Mouse (Mus musculus): ENCODE measurements around the gene Thbd. TPM values are rescaled to one million over a fixed set of nuclear protein-coding genes. Genes with fewer than 3 reads are reported as not detected.

Gene Thbd
- polyA plus RNA-seq, 1 experiment = 39.1 TPM

DNA sequence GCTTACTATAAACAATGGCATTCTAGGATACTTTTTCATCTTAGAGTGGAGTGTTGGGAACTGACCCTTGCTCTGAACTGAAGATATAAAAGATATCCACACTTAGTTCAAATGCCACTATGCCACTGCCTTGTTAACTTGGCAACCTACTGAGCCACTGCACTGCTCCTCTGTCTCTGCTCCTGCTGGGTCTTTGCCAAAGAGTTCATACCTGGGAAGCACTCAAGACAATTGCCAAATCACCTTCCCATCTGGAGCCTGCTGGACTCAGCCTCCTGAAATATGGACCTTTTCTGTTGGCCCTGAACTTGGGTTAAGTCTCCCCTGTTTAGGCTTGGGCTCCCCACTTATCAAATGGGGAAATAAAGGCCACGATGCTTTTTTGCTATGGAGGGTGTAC, 41.7 kb upstream of the Thbd start:
- Histone ChIP-seq H3K27me3 (ENCODE audit: control insufficient read depth, insufficient read depth, low read length) (no peaks in the 10 kb centered on the region), H3K4me1 (ENCODE audit: control insufficient read depth, insufficient read depth, insufficient read length) (peaks cover 7% of the 10 kb centered on the region; the same call in 1 of the 2 replicates), H3K4me3 (ENCODE audit: extremely low read depth, insufficient read depth, insufficient read length) (no peak overlapping the region), H3K27ac (ENCODE audit: insufficient read depth, low read length) (no peak overlapping the region), H3K36me3 (ENCODE audit: control insufficient read depth, insufficient read depth, low read length) (no peaks in the 10 kb centered on the region)
- DNase-seq (ENCODE audit: low read depth in 1 of 2, low spot score in 2 of 2) = no peak
- TF ChIP-seq CTCF (IDR thresholded peaks at IDR 0.05; ENCODE audit: extremely low read depth, insufficient read depth, insufficient read length, insufficient replicate concordance) (no peak), POLR2A (IDR thresholded peaks at IDR 0.05; ENCODE audit: low read depth, low read length) (no peak)
- WGBS = 95% methylated on average over 1 of the region's 1 CpGs

DNA sequence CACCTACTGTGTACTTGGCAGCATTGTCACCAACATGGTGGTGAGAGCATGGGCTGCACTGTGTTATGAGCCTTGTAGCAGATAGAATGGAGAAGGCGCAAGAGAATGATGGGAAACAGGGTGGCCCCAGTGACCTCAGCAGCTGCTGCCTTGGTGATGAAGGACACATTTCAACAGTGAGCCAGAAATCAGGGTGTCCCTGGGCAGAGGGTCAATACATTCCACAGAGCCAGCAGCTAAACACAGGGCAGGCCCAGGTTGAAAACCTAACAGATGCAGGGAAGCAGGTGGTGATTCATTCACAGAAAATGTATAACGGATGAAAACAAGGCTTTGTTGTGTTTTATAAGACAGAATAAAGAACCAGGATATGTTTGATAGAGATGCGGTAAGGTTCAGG, 38.5 kb upstream of the Thbd start:
- Histone ChIP-seq H3K36me3 (ENCODE audit: control insufficient read depth, insufficient read depth, low read length) (no peaks in the 10 kb centered on the region), H3K4me3 (ENCODE audit: extremely low read depth, insufficient read depth, insufficient read length) (no peak overlapping the region), H3K27me3 (ENCODE audit: control insufficient read depth, insufficient read depth, low read length) (no peaks in the 10 kb centered on the region), H3K27ac (ENCODE audit: insufficient read depth, low read length) (no peak overlapping the region), H3K4me1 (ENCODE audit: control insufficient read depth, insufficient read depth, insufficient read length) (peaks cover 18% of the 10 kb centered on the region; the same call in 1 of the 2 replicates)
- TF ChIP-seq CTCF (IDR thresholded peaks at IDR 0.05; ENCODE audit: extremely low read depth, insufficient read depth, insufficient read length, insufficient replicate concordance) (no peak), POLR2A (IDR thresholded peaks at IDR 0.05; ENCODE audit: low read depth, low read length) (no peak)
- 83% methylated on average over 3 of the region's 3 CpGs for WGBS
- DNase-seq (ENCODE audit: low read depth in 1 of 2, low spot score in 2 of 2) = no peak

DNA sequence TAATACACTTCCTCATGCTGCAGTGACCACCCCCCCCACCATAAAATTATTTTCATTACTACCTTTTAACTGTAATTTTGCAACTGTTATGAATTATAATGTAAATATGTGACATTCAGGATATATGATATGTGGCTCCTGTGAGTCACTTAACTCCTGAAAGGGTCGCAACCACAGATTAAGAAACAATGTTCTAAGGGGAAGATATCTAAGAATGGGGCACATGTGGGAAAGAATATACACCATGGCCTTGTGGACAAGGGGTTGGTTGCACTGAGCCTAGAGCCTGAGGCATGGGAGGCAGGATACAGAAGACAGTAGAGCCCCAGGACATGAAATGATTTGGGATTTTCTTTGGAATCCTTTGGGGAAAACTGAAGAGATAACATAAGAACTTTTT, 37.6 kb upstream of the Thbd start:
- TF ChIP-seq CTCF (IDR thresholded peaks at IDR 0.05; ENCODE audit: extremely low read depth, insufficient read depth, insufficient read length, insufficient replicate concordance) = no peak
- no peak for TF ChIP-seq POLR2A (IDR thresholded peaks at IDR 0.05; ENCODE audit: low read depth, low read length)
- H3K4me1 ChIP-seq (ENCODE audit: control insufficient read depth, insufficient read depth, insufficient read length) = peaks cover 20% of the 10 kb centered on the region; the same call in 1 of the 2 replicates
- 81% methylated on average over 1 of the region's 1 CpGs for WGBS

DNA sequence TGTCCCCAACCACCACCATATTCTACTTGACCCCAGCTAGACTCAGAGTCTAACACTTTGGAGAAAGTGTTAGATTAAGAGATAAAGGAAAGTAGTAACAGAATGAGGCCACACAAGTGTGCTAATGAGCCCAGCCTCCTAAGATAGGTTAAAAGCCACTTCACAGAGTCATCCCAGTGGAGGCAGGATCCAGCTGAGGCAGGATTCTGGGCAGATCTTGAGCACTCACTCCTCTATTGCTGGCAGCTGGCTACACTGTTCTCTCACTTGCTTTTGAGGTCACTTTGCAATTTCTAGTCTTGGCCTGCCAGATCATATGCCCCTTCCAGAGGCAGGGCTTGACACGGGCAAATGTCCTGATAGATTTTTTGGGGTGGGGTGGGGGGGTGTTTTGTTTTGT, 36.5 kb upstream of the Thbd start:
- 48% methylated on average over 1 of the region's 1 CpGs for WGBS
- Histone ChIP-seq H3K4me1 (ENCODE audit: control insufficient read depth, insufficient read depth, insufficient read length) (peaks cover 22% of the 10 kb centered on the region; the same call in 1 of the 2 replicates), H3K36me3 (ENCODE audit: control insufficient read depth, insufficient read depth, low read length) (no peaks in the 10 kb centered on the region), H3K4me3 (ENCODE audit: extremely low read depth, insufficient read depth, insufficient read length) (no peak overlapping the region), H3K27me3 (ENCODE audit: control insufficient read depth, insufficient read depth, low read length) (no peaks in the 10 kb centered on the region), H3K27ac (ENCODE audit: insufficient read depth, low read length) (peak overlapping the region; percentile 22; the same call in 1 of the 2 replicates)
- no peak for DNase-seq (ENCODE audit: low read depth in 1 of 2, low spot score in 2 of 2)
- TF ChIP-seq CTCF (IDR thresholded peaks at IDR 0.05; ENCODE audit: extremely low read depth, insufficient read depth, insufficient read length, insufficient replicate concordance) (no peak), POLR2A (IDR thresholded peaks at IDR 0.05; ENCODE audit: low read depth, low read length) (no peak)

More for the DNA sequence above, 37.6 kb upstream of the Thbd start:
- H3K36me3 ChIP-seq (ENCODE audit: control insufficient read depth, insufficient read depth, low read length) = no peaks in the 10 kb centered on the region
- H3K27ac ChIP-seq (ENCODE audit: insufficient read depth, low read length) = no peak overlapping the region
- no peak for DNase-seq (ENCODE audit: low read depth in 1 of 2, low spot score in 2 of 2)
- no peaks in the 10 kb centered on the region for H3K27me3 ChIP-seq (ENCODE audit: control insufficient read depth, insufficient read depth, low read length)
- no peak overlapping the region for H3K4me3 ChIP-seq (ENCODE audit: extremely low read depth, insufficient read depth, insufficient read length)

DNA sequence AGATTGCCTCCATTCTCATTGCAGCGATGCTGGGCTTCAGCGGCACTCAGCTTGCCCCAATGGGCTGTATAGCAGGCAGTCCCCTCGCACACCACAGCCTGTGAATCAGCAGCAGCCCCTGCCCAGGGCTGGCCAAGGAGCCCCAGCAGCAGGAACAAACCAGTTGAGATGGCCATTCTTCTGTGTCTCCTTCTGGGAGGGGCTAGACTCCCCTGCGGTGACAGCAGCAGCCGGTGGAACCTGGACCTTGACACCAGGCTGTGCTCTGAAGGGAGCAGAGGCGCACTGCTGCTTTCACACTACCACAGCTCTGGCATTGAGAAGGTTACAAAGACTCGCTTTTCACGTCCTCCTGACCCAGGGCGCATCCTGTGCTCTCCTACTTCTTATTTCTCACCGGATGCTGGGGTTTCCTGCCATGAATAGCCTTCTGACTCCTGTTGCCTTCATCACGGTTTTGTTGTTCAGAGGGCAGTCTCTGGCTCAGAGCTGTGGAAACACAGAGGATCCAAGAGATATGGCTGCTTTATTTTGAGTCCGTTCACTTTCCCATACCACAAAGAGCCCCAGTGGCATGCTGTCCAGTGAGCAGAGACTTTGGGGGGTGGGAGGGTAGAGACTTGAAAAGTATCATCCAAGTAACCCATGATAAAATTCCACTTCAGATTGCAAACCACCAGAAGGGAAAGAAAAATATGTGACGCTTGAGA, 35.4 kb upstream of the Thbd start, which contains the start of gene Cd93:
Gene Cd93, minus strand, starts transcription at position 315 of the 710 bp plus-strand sequence.
- Histone ChIP-seq H3K27me3 (ENCODE audit: control insufficient read depth, insufficient read depth, low read length) (no peaks in the 10 kb centered on the region), H3K4me1 (ENCODE audit: control insufficient read depth, insufficient read depth, insufficient read length) (peaks cover 22% of the 10 kb centered on the region; the same call in 1 of the 2 replicates), H3K4me3 (ENCODE audit: extremely low read depth, insufficient read depth, insufficient read length) (peak within 1 kb of the TSS; percentile 53), H3K36me3 (ENCODE audit: control insufficient read depth, insufficient read depth, low read length) (no peaks in the 10 kb centered on the region), H3K27ac (ENCODE audit: insufficient read depth, low read length) (peak within 1 kb of the TSS; percentile 66)
- 8% methylated on average over 13 of the region's 13 CpGs for WGBS
- no peak for TF ChIP-seq CTCF (IDR thresholded peaks at IDR 0.05; ENCODE audit: extremely low read depth, insufficient read depth, insufficient read length, insufficient replicate concordance)
- peak; percentile 4 for TF ChIP-seq POLR2A (IDR thresholded peaks at IDR 0.05; ENCODE audit: low read depth, low read length)
- DNase-seq (ENCODE audit: low read depth in 1 of 2, low spot score in 2 of 2) = peak; percentile 19 to 44

DNA sequence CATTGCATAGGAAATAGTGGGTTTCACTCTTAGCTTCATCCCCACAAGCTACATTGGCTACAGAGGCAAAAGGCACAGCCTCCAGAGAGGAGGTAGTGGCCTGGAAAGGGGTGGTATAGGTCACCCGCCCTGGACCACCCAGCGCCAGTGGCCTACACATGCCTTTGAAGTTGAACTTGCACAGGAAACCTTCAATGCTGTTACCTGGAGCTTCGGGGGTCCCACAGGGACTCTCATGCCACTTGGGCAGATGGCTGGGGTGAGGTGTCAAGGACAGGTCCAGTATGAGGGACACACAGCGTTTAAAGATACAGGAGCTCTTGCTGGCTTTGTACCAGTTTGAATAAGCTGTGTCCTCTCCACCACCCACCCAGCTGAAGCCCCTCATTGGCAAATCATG, 34.7 kb upstream of the Thbd start:
- H3K4me3 ChIP-seq (ENCODE audit: extremely low read depth, insufficient read depth, insufficient read length) = peak overlapping the region; percentile 53
- peak overlapping the region; percentile 66 for H3K27ac ChIP-seq (ENCODE audit: insufficient read depth, low read length)
- peaks cover 22% of the 10 kb centered on the region; the same call in 1 of the 2 replicates for H3K4me1 ChIP-seq (ENCODE audit: control insufficient read depth, insufficient read depth, insufficient read length)
- no peak for DNase-seq (ENCODE audit: low read depth in 1 of 2, low spot score in 2 of 2)
- no peaks in the 10 kb centered on the region for H3K27me3 ChIP-seq (ENCODE audit: control insufficient read depth, insufficient read depth, low read length)
- H3K36me3 ChIP-seq (ENCODE audit: control insufficient read depth, insufficient read depth, low read length) = no peaks in the 10 kb centered on the region
- no peak for TF ChIP-seq POLR2A (IDR thresholded peaks at IDR 0.05; ENCODE audit: low read depth, low read length)
- TF ChIP-seq CTCF (IDR thresholded peaks at IDR 0.05; ENCODE audit: extremely low read depth, insufficient read depth, insufficient read length, insufficient replicate concordance) = no peak
- 15% methylated on average over 4 of the region's 4 CpGs for WGBS

DNA sequence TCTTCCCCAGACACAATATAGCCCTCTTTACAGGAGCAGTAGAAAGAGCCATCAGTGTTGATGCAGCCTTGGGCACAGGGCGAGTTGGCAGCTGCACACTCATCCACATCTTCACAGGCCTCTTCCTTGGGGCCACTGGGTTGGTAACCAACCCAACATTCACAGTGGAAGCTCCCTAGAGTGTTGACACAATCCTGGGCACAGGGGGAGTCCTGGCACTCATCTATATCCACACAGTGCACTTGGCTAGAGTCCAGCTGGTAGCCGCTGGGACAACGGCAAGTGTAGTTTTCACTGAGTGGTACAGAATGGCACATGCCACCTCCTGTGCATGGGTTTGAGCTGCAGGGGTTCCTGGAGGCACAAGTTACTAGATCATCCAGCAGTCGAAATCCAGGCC, 34.2 kb upstream of the Thbd start:
- H3K27ac ChIP-seq (ENCODE audit: insufficient read depth, low read length) = peak overlapping the region; percentile 66
- H3K4me3 ChIP-seq (ENCODE audit: extremely low read depth, insufficient read depth, insufficient read length) = peak overlapping the region; percentile 53
- 15% methylated on average over 4 of the region's 4 CpGs for WGBS
- no peak for DNase-seq (ENCODE audit: low read depth in 1 of 2, low spot score in 2 of 2)
- H3K36me3 ChIP-seq (ENCODE audit: control insufficient read depth, insufficient read depth, low read length) = no peaks in the 10 kb centered on the region
- no peaks in the 10 kb centered on the region for H3K27me3 ChIP-seq (ENCODE audit: control insufficient read depth, insufficient read depth, low read length)
- H3K4me1 ChIP-seq (ENCODE audit: control insufficient read depth, insufficient read depth, insufficient read length) = peaks cover 22% of the 10 kb centered on the region; the same call in 1 of the 2 replicates
- TF ChIP-seq POLR2A (IDR thresholded peaks at IDR 0.05; ENCODE audit: low read depth, low read length) = no peak
- no peak for TF ChIP-seq CTCF (IDR thresholded peaks at IDR 0.05; ENCODE audit: extremely low read depth, insufficient read depth, insufficient read length, insufficient replicate concordance)

All from spleen, adult 2 months (tissue).